Mouse (Mus musculus) T-cell, adult 2 months (primary cell): ENCODE measurements around the gene Nebl.
A peak's percentile ranks its signal among the peaks of the same experiment; 100 is the strongest.

Experiments used
- DNase-seq: peaks from one replicate; pipeline ENCODE4 v3.0.0; 2022; ENCODE audit warnings: low spot score

The Nebl gene

GRCm38 (mm10) chr2:17705964-17706363 is 25.3 kb downstream of the Nebl start:
- no peak for DNase-seq

GRCm38 (mm10) chr2:17705426-17705825 is 25.8 kb downstream of the Nebl start:
- DNase-seq: no peak

DNA sequence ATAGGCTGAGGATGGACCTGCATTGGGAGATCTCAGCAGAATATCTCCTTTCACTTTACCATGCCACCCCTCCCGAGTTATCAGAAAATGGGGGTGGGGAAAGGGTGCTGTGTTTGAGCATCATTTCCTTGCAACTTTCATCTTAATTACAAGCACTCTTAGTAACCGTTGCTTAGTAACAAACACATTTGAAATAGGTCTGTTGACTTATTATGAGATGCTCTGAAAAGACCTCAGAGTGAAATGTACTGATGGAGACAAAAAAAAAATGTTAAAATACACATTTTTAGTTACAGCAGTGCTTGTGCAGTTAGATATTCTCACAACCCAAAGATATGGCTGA is 28.1 kb downstream of the Nebl start:
- DNase-seq: peak; percentile 70

- peak; percentile 9 for DNase-seq
Observed at GRCm38 (mm10) chr2:17702481-17703169, 28.6 kb downstream of the Nebl start.

DNA sequence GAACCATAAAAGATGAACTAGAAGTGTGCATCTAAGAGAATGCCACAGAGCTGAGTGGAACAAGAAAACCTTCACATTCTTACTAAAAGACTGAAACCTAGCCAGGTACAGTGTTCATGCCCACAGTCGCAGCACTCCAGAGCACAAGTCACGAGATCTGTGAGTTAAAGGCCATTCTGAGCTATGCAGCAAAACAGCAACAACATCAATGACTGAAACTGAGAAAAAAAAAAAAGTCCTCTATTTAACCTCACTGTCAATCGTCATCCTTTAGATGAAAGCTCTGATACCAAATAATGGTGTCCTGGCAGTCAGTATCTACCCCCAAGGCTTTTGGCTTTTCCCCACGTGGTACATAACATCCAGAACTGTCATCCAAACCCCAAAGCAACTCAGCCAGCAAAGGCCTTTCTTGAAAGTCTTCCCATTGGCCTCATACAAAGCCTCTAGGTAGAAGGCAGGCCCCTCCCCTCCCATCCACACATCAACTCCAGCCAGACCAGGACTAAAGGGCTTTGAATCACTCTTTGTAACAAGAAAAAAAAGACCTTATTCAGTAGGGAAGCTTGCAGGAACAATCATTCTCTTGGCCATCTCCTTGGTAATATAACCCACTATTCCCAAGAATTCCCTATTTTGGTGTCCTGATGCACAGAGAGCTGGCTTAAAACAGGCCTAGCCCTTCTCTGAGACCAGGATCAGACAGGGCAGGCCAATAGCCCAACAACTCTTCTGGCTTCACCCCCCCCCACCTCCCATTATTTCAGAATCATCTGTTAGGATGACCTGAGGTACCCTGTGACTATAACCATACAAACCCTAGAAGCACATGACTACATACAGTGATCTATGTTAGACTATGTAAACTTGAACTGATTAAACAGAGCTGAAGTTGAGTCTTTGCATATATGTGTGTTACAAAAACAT is 32.8 kb downstream of the Nebl start:
- DNase-seq: peak; percentile 13

- DNase-seq: no peak
Observed at GRCm38 (mm10) chr2:17692926-17693325, 38.3 kb downstream of the Nebl start.

DNA sequence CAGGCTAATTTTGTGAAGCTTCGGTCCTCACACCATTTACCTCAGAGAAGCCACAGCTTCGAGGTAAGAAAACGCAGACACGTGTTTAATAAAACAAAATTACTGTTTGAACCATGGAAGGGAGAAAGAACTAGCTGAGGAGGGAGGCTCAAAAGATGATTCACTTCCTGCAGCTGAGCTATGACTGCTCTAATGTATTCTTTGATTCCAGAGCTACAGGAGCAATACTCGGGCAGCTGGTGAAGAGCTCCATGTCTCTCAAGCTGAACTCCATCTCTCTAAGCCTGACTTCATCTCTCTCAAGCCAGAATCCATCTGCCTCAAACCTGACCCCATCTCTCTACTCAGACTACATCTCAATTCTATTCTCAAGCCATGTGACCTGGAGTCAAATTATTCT is 41.0 kb downstream of the Nebl start:
- no peak for DNase-seq

- DNase-seq: no peak
Observed at GRCm38 (mm10) chr2:17687141-17687540, 44.1 kb downstream of the Nebl start.

- no peak for DNase-seq
Observed at GRCm38 (mm10) chr2:17683326-17684040, 47.8 kb downstream of the Nebl start.

DNA sequence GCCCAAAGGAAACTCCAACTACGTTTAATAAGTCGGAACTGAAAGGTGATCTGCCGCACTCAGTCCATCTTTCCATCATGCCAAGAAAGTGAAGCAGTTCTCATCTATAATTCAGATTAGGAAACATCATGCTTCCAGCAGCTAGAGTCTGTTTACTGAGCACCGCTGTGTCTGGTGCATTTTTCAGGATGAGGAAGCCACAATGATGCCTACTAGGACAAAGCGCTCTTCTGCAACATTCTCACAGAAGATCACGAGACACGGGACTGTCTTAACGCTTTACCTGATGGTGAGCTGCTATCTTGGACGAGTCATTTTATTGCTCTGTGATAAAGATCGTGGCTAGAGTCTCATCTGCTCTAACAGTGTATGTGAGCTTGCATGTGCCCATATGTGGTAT is 59.1 kb downstream of the Nebl start:
- DNase-seq: no peak

GRCm38 (mm10) chr2:17671566-17671965 is 59.7 kb downstream of the Nebl start:
- DNase-seq: peak; percentile 82

GRCm38 (mm10) chr2:17669953-17670352 is 61.3 kb downstream of the Nebl start:
- no peak for DNase-seq

DNA sequence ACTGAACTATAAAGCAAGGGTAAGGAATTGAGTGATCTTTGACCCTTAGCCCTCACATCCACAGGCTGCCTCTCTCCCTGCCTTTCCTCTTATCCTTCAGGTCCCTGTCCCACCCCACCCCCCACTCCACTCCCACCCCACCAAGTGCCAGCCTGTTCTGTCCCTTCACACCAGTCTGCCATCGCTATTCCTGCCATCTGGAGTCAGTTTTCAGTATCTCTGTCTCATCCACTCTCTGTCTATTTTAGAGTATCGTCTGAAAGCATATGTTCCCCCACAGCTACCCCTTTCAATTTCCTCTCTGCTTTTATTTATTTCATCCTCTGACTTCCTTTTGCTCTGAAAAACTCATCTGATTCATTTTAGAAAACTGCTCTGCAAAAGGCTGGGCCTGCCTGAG is 62.3 kb downstream of the Nebl start:
- no peak for DNase-seq

DNA sequence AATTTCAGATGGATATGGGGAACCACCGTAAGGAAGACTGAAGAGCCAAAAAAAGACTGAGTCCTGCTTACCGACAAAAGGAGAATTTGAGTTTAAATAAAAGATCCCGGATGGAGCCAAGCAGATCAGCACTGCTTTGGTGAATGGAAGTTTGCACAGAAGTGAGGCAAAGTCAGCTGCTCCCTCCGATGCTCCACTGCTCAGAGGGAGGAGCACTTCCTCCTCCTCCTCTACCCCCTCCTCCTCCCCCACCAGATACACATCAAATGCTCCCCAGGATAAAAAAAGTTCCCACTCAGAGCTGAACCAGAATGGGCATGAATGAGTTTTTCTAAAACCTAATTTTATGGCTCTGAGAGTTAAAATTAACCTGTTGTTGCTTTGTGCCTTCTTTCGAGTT is 73.1 kb downstream of the Nebl start:
- DNase-seq: no peak

DNA sequence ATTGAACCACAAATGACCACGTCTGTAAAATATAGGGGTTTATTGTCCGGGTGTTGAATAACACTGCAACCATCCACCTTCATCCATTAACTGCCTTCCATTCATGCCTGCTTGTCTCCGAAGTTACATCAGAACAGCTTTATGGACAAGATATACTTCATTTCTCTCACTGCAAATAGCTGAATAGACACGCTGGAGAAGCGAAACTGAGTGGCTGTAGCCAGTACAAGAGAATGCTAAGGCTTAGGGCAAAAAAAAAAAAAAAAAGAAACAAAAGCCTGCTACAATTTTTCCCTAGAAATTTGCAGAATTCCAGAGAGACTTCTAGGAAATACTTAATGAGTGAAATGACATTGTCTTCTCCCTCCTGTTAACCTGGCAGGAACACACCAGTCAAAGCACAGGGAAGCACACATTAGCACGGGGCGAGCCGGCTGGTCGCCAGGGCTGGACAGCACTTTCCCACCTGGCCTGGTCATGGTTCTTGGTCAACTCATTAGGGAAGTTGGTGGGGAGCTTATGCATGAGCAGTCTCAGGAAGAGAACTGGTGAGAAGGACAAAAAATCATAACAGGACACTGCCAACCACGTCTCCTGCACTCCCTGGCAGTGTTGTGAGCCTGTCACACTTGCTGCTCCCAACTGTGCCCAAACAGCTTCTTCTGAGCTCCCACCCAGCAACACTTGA is 81.0 kb downstream of the Nebl start:
- DNase-seq: no peak

DNA sequence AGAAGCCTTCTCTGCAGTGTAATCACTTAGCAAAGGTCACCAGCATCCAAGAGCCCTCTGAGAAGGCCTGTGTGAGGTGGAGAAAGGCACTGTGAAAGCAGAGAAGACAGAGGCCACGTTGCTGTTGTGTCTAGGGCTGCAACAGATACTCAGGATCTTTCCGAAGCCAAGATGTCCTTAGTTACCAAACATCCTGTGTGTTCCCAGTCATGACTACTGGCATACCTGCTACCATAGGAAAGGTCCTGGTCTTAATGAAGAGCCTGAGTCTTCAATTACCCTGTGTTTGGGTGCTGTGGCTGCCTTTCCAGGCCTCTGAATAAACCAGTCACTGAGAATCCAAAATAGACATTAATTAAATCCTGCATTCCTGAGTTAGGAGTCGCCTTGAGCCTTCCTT is 81.5 kb downstream of the Nebl start:
- DNase-seq: no peak

DNA sequence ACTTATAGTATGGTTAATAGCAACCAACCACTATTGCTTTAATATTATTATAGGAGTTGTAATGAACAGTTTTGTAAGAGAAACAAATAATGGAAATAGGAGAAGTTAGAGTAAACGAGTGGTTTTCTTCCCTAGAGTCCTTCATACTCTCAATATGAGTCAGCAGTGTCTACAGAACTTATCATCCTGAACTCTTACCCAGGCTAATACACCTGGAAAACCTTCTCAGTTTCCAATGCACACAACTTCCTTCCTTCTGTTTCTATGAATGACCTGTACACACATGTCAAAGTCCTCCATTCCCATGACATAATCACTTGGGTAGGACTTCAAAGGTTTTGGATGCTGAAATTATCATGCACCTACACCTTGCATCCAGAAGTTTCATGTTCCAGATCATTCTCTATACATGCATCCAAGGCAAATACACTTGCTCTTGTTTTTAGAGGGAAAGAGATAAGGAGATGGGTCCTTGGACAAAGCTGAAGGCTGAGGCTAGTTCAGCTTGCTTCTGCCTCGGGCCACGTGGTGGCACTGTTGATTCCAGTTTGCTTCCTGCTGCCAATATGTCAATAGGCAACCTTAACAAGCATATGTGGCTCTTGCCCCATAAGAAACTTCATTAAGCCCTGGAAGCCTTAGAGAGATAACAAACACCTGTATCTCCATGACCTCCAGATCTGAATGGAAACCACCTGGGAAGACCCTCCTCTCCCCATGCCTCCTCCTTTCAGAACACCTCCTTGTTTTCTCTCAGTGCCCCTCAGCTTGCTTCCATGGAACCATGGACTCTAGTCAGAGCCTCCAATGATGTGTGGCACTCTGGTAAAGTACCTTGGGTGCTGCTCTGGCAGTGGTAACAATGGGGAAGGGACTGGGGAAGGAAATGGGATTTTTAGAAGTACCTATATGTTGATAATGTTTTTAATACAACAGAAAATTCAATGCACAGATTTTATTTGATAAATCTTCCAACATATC is 86.7 kb downstream of the Nebl start:
- peak; percentile 68 for DNase-seq

GRCm38 (mm10) chr2:17643869-17644268 is 87.4 kb downstream of the Nebl start:
- no peak for DNase-seq

GRCm38 (mm10) chr2:17642770-17643169 is 88.5 kb downstream of the Nebl start:
- DNase-seq: no peak

DNA sequence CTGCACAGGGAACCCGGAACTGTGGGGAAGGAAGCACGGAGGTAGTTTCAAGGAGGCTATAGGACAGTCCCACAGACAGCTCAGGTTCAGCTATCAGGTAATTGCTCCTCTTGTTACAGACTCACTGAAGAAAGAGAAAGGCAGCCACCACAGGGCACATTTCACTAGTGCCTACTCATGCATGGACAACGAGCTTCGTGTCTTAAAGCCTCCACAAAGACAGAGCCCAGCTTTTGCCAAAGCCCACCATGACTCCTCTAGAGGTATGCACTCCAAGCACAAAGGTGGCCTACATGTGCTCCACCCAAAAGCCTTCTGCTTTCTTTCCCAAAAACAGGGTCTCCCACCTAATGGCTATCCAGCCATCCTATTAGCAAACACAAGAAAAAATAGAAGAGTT is 90.4 kb downstream of the Nebl start:
- DNase-seq: no peak

GRCm38 (mm10) chr2:17638631-17639030 is 92.6 kb downstream of the Nebl start:
- no peak for DNase-seq
